Mouse (Mus musculus) C2C12 (cell line): ENCODE measurements at regions not wholly inside any gene's neighbourhood (a gene's known extent, or its start where the extent isn't known, plus 50 kb on each side); places are given as distances from the start of the nearest gene placed in this dataset.

ENCODE experiments used
- H3K27me3 ChIP-seq: one replicate; pipeline ENCODE4 v1.6.1; 2011; ENCODE audit not compliant: control insufficient read depth, insufficient read depth, insufficient read length
- H3K36me3 ChIP-seq: one replicate; pipeline ENCODE4 v1.6.1; 2011; ENCODE audit not compliant: control insufficient read depth, insufficient read depth
- H3K4me3 ChIP-seq: one replicate; pipeline ENCODE4 v1.5.1; 2011; ENCODE audit warnings: mild to moderate bottlenecking, control low read depth; ENCODE audit not compliant: poor library complexity, insufficient read depth, severe bottlenecking
- H3K79me2 ChIP-seq: one replicate; pipeline ENCODE4 v1.6.1; 2011; ENCODE audit not compliant: control insufficient read depth, insufficient read depth
- H3K79me3 ChIP-seq: one replicate; pipeline ENCODE4 v1.6.1; 2011; ENCODE audit warnings: low read depth, control low read depth
- H3ac ChIP-seq: one replicate; pipeline ENCODE3; 2011; ENCODE audit warnings: low read depth; ENCODE audit not compliant: control insufficient read depth, insufficient read length
- CEBPB ChIP-seq: IDR thresholded peaks from one replicate; pipeline ENCODE4 v1.6.1; 2011; ENCODE audit warnings: low read depth, mild to moderate bottlenecking, control low read depth, moderate library complexity
- CTCF ChIP-seq: IDR thresholded peaks from one replicate; pipeline ENCODE4 v1.5.1; 2011; ENCODE audit not compliant: control insufficient read depth, insufficient read depth, insufficient read length
- FOSL1 ChIP-seq: IDR thresholded peaks from one replicate; pipeline ENCODE4 v1.8.0; 2011; ENCODE audit warnings: mild to moderate bottlenecking, low read length; ENCODE audit not compliant: poor library complexity, insufficient read depth, severe bottlenecking
- MAX ChIP-seq: IDR thresholded peaks from one replicate; pipeline ENCODE4 v1.6.1; 2011; ENCODE audit warnings: mild to moderate bottlenecking, control low read depth
- MYOD1 ChIP-seq: IDR thresholded peaks from one replicate; pipeline ENCODE4 v1.6.1; 2011; ENCODE audit warnings: low read depth; ENCODE audit not compliant: control insufficient read depth, insufficient read length
- MYOG ChIP-seq: IDR thresholded peaks from one replicate; pipeline ENCODE4 v1.6.1; 2011; ENCODE audit not compliant: control insufficient read depth, insufficient read length; ENCODE audit errors: extremely low read depth
- USF1 ChIP-seq: IDR thresholded peaks from one replicate; pipeline ENCODE4 v1.6.1; 2011; ENCODE audit warnings: low read depth, mild to moderate bottlenecking, control low read depth, moderate library complexity

DNA sequence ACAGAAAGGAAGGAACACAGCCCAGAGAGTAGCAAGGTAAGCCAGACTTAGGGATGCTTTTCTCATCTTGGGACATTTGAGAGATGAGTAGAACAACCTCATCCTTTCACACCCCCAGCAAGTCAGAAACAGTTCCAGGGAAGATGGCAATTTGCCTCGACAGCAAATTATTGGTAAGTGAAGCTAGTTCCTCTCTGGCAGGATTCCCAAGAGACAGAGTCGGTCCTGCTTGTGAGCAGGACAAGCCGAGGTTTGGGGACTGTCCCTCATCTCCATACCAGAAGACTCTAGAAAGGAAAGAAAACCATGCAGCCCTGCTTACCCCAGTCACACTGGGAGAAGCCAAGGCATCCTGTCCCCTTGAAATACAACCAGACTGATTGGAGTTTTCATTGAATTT lies 497.5 kb upstream of the Nrp1 start:
- Histone ChIP-seq H3K36me3 (no peaks in the 10 kb centered on the region), H3K4me3 (no peak overlapping the region), H3ac (no peak overlapping the region), H3K79me3 (no peaks in the 10 kb centered on the region), H3K79me2 (no peaks in the 10 kb centered on the region), H3K27me3 (no peaks in the 10 kb centered on the region)
- TF ChIP-seq MAX (no peak), USF1 (no peak), CTCF (no peak), MYOD1 (no peak), FOSL1 (no peak), MYOG (no peak), CEBPB (no peak)

DNA sequence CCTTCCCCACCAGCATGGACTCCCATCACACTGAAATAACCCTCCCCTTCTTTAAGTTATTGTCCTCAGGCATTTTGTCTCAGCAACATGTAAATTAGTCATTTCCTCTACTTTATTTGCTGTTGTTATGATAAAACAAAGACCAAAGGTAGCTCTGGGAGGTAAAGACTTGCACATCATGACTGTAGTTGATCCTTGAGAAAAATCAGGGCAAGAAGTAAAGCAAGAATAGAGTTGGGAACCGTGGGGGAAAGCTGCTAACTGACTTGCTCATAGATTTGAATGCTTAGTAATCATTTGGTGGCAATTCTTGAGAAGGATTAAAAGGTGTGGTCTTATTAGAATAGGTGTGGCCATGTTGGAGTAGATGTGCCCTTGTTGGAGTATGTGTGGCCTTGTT lies 473.8 kb upstream of the Nrp1 start:
- TF ChIP-seq MYOG: no peak
- TF ChIP-seq FOSL1: no peak
- no peak for TF ChIP-seq MYOD1
- no peak for TF ChIP-seq CTCF
- no peak for TF ChIP-seq MAX
- TF ChIP-seq USF1: no peak
- TF ChIP-seq CEBPB: no peak
- Histone ChIP-seq H3K79me2 (no peaks in the 10 kb centered on the region), H3K4me3 (no peak overlapping the region)

DNA sequence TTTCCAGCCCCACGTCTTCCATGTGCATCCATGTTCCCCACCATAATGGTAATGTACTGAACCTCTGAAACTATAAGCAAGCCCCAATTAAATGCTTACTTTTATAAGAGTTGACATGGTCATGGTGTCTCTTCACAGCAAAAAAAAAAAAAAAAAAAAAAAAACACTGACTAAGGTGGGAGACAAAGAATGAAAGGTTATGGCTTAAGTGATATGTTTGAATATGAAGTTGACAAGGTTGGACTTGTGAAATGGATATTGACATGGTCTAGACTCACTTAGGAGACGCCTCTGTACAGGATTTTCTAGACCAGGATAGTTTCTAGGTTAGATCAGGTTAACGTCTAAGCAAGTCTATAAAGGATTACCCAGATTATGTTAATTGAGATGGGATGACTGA lies 473.2 kb upstream of the Nrp1 start:
- Histone ChIP-seq H3K79me3 (no peaks in the 10 kb centered on the region), H3K27me3 (no peaks in the 10 kb centered on the region), H3K36me3 (no peaks in the 10 kb centered on the region), H3K4me3 (no peak overlapping the region), H3ac (no peak overlapping the region), H3K79me2 (no peaks in the 10 kb centered on the region)
- no peak for TF ChIP-seq MYOG
- no peak for TF ChIP-seq CTCF
- no peak for TF ChIP-seq MYOD1
- no peak for TF ChIP-seq MAX

More for the DNA sequence above, 473.8 kb upstream of the Nrp1 start:
- Histone ChIP-seq H3K79me3 (no peaks in the 10 kb centered on the region), H3ac (no peak overlapping the region), H3K27me3 (no peaks in the 10 kb centered on the region), H3K36me3 (no peaks in the 10 kb centered on the region)

DNA sequence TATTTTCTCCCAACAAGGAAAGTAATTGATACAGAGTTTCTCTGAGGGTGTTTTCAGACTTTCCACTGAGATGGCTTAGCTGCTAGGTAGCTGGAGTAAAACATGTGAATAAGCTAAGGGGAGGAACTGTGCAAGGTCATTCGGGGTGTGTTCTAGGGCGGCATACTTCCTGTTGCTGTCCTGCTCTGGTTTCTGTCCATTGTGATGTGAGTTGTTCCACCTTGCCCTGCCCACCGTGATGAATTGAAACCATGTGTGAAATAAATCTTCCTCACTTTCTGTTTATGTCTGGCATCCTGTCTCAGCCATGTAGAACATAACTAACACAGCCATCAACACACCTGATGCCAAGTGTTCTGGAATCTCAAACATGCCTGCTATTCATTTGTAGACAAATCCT lies 472.6 kb upstream of the Nrp1 start:
- no peaks in the 10 kb centered on the region for H3K79me2 ChIP-seq
- H3ac ChIP-seq: no peak overlapping the region
- TF ChIP-seq CEBPB (no peak), MYOD1 (no peak), MYOG (no peak), CTCF (no peak), FOSL1 (no peak), MAX (no peak), USF1 (no peak)
- H3K4me3 ChIP-seq: no peak overlapping the region
- no peaks in the 10 kb centered on the region for H3K27me3 ChIP-seq
- no peaks in the 10 kb centered on the region for H3K79me3 ChIP-seq
- H3K36me3 ChIP-seq: no peaks in the 10 kb centered on the region

DNA sequence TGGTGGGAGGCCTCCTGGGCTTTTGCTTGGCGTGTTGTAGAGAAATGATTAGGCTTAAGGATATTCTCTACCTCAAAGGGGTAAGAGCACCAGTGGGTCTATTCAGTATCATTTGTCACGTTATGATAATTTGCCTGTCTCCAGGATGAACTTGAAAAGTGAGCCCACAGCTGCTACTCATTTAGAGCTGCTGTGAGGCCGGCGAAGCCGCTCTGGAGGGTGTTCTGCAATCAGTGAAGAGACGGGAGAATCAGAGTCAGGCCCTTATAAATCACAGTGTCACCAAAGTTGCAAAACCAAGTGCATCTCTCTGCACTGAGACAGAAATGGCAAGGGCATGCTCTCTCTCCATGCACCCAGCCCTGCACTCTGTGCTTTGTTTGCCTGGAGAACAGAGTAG lies 467.7 kb upstream of the Nrp1 start:
- Histone ChIP-seq H3K27me3 (no peaks in the 10 kb centered on the region), H3K79me2 (no peaks in the 10 kb centered on the region), H3K79me3 (no peaks in the 10 kb centered on the region), H3K4me3 (no peak overlapping the region), H3ac (no peak overlapping the region), H3K36me3 (no peaks in the 10 kb centered on the region)
- TF ChIP-seq CEBPB (no peak), FOSL1 (no peak), MYOG (no peak), CTCF (no peak), MAX (no peak), USF1 (no peak), MYOD1 (no peak)

DNA sequence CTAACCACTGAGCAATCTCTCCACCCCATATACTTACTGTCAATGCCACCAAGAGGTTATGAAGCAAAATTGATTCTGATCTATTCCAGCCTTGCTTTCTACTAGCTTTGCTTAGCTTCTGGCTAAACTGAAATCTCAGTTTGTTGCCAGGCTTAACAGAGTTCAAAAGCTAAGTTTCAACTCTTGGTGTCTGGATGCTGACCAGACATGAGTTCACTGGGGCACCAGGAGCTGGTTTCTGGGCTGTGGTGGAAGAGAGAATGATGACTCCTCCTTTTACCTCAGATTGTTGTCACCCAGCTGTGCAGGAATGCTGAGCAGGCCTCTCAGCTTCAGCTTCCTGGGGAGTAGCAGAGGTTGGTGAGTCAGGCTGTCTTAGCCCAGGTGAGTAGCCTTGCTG lies 464.1 kb upstream of the Nrp1 start:
- no peaks in the 10 kb centered on the region for H3K36me3 ChIP-seq
- no peak overlapping the region for H3ac ChIP-seq
- TF ChIP-seq CEBPB: no peak
- no peak for TF ChIP-seq USF1
- no peak for TF ChIP-seq MYOD1
- no peak for TF ChIP-seq CTCF
- H3K4me3 ChIP-seq: no peak overlapping the region
- H3K27me3 ChIP-seq: no peaks in the 10 kb centered on the region
- no peaks in the 10 kb centered on the region for H3K79me2 ChIP-seq
- no peaks in the 10 kb centered on the region for H3K79me3 ChIP-seq
